Mouse (Mus musculus) heart, adult 2 months (tissue): Measurements from ENCODE around the gene 2810408A11Rik.

ENCODE experiments used
- EP300 ChIP-seq: fragments of 200-500 bp; IDR thresholded peaks from 2 replicates; pipeline ENCODE4 v1.6.1; 2011; ENCODE audit warnings: low read depth, low read length, control low read depth; ENCODE audit not compliant: insufficient read depth
- POLR2A ChIP-seq: fragments of 200-500 bp; IDR thresholded peaks from 2 replicates; pipeline ENCODE4 v1.6.1; 2011; ENCODE audit warnings: mild to moderate bottlenecking, low read depth, low read length, control low read depth; ENCODE audit not compliant: insufficient read depth

DNA sequence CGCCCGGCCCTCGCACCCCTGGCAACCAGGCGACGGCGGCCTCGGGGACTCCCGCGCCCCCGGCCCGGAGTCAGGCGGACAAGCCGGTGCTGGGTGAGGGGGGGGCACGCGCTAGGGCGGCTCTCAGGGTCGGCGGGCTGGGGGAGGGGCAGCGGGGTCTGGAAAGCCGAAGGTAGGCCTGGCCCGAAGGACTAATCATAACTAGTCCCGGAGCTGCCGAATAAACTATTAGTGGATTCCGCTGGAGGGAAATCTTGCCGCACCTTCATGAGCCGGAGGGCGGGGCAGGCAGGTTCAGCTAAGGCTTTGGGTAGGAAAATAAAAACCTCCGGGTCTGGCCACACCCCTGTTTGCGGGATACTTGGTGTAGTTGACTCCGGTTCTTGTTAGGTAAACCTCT lies 35.4 kb upstream of the 2810408A11Rik start:
- TF ChIP-seq POLR2A (no peak), EP300 (no peak)
